ENCODE assay signal across 8 mouse cellular contexts in genomic region chr10:7118258-7119077, GRCm38 (mm10).
DNase-seq lines count a peak whose midpoint lies in the region; ATAC-seq lines count a peak whose summit lies in the region.

No protein-coding gene starts in this region.

- H3K4me3 ChIP-seq in intestine, embryonic 15.5 days (replicated peaks), result no peak overlapping the region
- no peak overlapping the region for H3K4me3 ChIP-seq in neural tube, embryonic 14.5 days (ENCODE audit: low read depth, low read length)

- 47% methylated on average over 10 of the region's 10 CpGs for WGBS in intestine, embryonic 15.5 days
- WGBS in neural tube, embryonic 14.5 days, result 84% methylated on average over 10 of the region's 10 CpGs

- no peak overlapping the region for H3K9ac ChIP-seq in intestine, embryonic 15.5 days
- no peak overlapping the region for H3K9ac ChIP-seq in neural tube, embryonic 14.5 days (replicated peaks; ENCODE audit: low read depth, low read length)

- peak; percentile 22 to 61 for DNase-seq in left cerebral cortex, adult 18-20 months (ENCODE audit: low spot score in 2 of 2)
- DNase-seq in left cerebral cortex, adult 11 months (ENCODE audit: low spot score), result no peak
- DNase-seq in c-Kit-positive CD71-positive TER-119-negative erythroid progenitor cells, embryonic 14.5 days (ENCODE audit: low read depth), result peak; percentile 3
- DNase-seq in gastrocnemius, adult 8-10 months (ENCODE audit: low spot score in 2 of 2), result peak; percentile 73 to 82
- peak; percentile 78 for DNase-seq in left cerebral cortex, postnatal 4 days
- DNase-seq in thymus, postnatal 14 days, result no peak

- ATAC-seq in intestine, embryonic 15.5 days, result peak; percentile 53; the same call in 1 of the 2 replicates
- peak; percentile 49; the same call in 1 of the 2 replicates for ATAC-seq in neural tube, embryonic 14.5 days (ENCODE audit: low read depth)

- H3K27ac ChIP-seq in intestine, embryonic 15.5 days, result peak overlapping the region; percentile 63
- H3K27ac ChIP-seq in neural tube, embryonic 14.5 days (ENCODE audit: low read depth, low read length), result no peak overlapping the region

- H3K27me3 ChIP-seq in intestine, embryonic 15.5 days (replicated peaks), result no peaks in the 10 kb centered on the region
- no peaks in the 10 kb centered on the region for H3K27me3 ChIP-seq in neural tube, embryonic 14.5 days (ENCODE audit: control insufficient read depth, insufficient read depth, low read length)

- H3K36me3 ChIP-seq in intestine, embryonic 15.5 days, result 0 out of 2 replicates have a peak, but pooled peaks cover 8% of the 10 kb centered on the region
- H3K36me3 ChIP-seq in neural tube, embryonic 14.5 days (ENCODE audit: control insufficient read depth, insufficient read depth, low read length), result no peaks in the 10 kb centered on the region

- intact Hi-C loops in left cerebral cortex, postnatal 4 days (cut with DNase I), result no loop called here

- H3K4me2 ChIP-seq in intestine, embryonic 15.5 days (replicated peaks), result peak overlapping the region; percentile 14; the same call in 1 of the 2 replicates
- no peak overlapping the region for H3K4me2 ChIP-seq in neural tube, embryonic 14.5 days (ENCODE audit: low read depth, low read length)

- peaks cover 5% of the 10 kb centered on the region; the same call in 1 of the 2 replicates for H3K4me1 ChIP-seq in intestine, embryonic 15.5 days (replicated peaks)
- no peaks in the 10 kb centered on the region for H3K4me1 ChIP-seq in neural tube, embryonic 14.5 days (ENCODE audit: control insufficient read depth, insufficient read depth, low read length)

- H3K9me3 ChIP-seq in intestine, embryonic 15.5 days, result no peaks in the 10 kb centered on the region
- H3K9me3 ChIP-seq in neural tube, embryonic 14.5 days (ENCODE audit: control insufficient read depth, low read length), result no peaks in the 10 kb centered on the region

Comparison
In these comparisons a context has a peak if more than half of its experiments do, and no peak if none do; other contexts are left out.
1. DNase-seq: peak in left cerebral cortex, adult 18-20 months (2 of 2), c-Kit-positive CD71-positive TER-119-negative erythroid progenitor cells, embryonic 14.5 days (single experiment), gastrocnemius, adult 8-10 months (2 of 2) and left cerebral cortex, postnatal 4 days (single experiment); none in left cerebral cortex, adult 11 months (single experiment) and thymus, postnatal 14 days (single experiment).